Mouse (Mus musculus) spleen, adult 12 weeks (tissue): Measurements from ENCODE around the gene Srsf3.
"Not testable (repeated sequence)": the region's sequence is repeated elsewhere in the genome, so short reads cannot be mapped to it uniquely, and the experiment has no call there.

ENCODE experiments used
- DNase-seq: peaks from one replicate; pipeline ENCODE4 v3.0.0; 2022; ENCODE audit warnings: low spot score

Srsf3 gene

DNA sequence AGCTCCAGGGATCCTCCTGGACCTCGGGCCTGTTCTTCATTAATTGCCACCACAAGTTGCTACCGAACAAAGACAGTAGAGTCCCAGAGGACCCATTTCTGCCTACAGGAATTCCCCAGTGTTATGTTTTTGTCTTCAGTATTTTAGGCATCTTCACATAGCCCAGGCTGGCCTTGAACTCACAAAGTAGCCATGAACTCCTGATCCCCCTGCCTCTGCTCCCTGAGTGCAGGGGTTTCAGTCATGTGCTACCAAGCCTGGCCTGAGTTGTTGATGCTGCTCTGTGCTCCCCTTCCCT lies 31.5 kb downstream of the Srsf3 start:
- DNase-seq: no peak

DNA sequence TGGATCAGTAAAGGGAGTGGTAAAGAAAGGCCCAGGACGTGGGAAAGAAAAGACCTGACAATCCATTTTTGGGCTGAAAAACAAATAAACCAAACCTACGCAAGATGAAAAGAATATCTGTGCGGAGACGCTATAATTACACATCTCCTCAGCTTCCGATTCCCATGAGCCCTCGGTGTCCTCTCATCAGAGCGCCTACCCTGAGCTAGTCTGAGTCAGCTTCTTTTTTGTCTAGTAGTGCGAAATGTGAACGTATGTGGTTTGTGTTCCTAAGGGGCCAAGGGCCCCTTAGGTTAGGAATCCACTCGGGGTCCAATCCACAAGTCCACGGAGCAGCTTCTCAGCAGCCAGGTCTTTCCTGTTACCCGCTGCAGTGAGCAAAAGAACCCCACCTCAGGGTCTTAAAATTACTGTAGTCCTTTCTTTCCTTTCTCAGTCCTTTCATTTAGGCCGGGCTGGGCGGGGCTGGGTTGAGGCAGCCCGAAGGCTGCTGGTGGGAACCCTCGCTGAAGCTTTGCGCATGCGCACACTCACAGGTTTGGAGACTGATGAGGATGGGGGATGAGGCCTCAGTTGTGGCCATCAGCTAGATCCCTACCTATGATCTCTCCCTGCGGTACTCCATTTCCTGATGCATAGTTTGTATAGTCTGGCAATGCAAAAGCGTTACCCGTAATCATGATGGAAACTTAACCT lies 33.0 kb downstream of the Srsf3 start:
- no peak for DNase-seq

DNA sequence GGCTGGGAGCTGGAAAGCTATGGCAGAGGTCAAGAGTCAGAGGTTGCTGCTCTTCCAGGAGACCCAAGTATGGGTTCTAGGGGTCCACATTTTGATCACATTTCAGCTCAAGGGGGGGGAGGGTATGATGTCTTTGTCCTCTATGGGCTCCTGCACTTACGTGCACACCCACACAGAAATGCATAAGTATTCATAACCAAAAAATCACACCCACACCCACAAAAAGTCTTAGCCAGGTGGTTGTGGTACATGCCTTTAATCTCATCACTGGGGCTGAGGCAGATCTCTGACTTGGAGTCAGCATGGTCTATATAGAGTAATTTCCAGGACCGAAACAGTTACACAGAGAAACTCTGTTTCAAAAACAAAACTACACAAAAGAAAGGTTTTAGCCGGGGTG lies 33.5 kb downstream of the Srsf3 start:
- DNase-seq: no peak

DNA sequence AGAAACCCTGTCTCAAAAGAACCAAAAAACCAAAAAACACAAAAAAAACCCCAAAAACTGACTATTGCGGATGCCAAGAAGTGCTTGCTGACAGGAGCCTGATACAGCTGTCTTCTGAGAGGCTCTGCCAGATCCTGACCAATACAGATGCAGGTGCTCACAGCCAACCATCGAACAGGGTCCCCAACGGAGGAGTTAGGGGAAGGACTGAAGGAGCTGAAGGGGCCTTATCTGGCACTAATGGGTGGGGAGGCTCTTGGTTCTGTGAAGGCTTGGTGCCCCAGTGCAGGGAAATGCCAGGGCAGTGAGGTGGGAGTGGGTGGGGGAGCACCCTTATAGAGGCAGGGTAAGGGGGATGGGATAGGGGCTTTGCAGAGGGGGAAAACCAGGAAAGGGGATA lies 35.0 kb downstream of the Srsf3 start:
- not testable (repeated sequence) for DNase-seq

DNA sequence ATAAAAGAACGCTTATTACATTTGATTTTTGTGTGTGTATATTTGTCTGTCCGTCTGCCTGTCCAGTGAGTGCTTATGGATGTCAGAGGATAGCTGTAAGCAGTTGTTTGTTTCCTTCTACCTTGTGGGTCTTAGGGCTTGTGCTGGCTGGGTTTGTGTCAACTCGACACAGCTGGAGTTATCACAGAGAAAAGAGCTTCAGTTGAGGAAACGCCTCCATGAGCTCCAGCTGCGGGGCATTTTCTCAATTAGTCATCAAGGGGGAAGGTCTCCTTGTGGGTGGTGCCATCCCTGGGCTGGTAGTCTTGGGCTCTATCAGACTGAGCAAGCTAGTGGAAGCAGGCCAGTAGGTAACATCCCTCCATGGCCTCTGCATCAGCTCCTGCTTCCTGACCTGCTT lies 35.4 kb downstream of the Srsf3 start:
- DNase-seq: no peak

DNA sequence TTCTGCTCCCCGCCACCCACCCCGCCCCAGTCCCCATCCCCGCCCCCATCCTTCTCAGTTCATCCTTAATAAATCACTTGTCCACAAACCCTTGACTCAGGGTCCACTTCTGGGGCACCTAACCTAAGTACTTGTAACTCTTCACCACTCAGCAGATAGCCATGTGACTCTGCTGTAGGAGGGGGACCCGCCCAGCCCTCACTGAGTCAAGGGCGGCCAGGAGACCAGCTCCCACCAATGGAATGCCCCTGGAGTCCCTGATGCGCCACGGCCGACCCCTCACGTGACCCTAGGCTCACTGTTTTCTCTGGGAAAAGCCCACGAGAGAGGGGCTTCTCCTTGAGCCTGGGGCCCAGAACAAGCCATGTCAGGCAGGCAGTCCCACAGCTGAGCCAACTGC lies 36.6 kb downstream of the Srsf3 start:
- DNase-seq: no peak

DNA sequence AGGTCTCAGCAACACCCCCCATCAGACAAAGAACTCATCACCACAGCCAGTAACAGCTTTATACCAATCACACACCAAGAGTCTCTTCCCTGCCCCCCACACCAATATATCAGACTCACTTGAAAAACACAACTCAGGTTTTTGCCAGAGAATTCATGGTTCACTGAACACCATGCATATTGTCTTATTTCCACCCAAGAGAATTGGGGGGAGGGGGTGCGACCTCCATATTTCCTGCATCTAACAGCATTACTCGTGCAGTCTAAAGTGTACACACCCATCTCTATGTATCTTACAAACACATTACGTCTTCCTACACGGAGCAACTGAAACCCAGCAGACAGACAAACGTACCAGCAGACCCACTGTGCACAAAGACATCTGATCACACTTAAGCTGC lies 39.4 kb downstream of the Srsf3 start:
- DNase-seq: no peak

DNA sequence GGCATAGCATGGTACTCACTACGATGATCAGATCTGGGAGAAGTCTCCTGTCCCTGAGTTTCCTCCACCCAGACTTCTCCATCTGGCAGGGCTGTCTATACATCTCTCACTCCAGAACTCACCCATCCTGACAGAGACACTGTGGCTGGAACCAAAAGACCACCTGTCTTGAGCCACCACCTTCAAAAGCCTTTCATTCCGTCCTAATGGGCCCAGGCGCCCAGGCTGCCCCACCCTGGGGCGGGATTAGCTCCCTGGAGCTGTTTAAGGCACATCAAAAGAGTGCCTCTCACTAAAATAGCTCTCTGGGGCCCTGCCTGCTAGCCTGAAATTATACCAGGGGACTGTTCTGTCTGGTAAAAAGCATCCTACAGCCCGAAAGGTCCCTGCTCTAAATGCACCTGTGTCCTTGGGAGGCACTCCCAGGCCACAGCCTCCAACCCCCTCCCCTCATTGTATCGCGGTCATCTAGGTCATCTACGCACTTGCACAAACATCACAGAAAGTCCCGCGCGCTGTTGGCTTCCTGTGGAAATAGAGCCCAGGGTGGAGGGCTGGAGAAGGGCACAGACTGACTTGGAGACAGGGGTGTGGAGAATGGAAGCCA lies 40.4 kb downstream of the Srsf3 start:
- no peak for DNase-seq

DNA sequence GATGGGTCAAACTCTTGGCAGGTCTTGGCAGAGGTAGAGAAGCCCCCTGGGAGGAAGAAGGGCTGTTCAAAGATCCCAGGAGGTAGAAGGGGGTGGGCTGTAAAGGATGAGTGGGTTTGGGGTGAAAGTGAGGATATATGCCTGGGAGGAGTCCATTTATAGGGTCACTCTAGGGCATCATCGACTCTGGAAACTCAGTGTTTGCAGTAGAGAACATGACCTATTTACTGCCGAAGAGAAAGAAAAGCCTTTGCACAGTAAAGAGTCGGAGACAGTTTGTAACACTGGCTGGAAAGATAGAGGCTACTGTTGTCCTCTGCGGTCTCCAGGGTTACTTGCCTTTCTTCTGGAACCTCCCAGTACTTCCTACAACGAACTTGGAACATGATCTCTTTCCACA lies 40.9 kb downstream of the Srsf3 start:
- DNase-seq: no peak

DNA sequence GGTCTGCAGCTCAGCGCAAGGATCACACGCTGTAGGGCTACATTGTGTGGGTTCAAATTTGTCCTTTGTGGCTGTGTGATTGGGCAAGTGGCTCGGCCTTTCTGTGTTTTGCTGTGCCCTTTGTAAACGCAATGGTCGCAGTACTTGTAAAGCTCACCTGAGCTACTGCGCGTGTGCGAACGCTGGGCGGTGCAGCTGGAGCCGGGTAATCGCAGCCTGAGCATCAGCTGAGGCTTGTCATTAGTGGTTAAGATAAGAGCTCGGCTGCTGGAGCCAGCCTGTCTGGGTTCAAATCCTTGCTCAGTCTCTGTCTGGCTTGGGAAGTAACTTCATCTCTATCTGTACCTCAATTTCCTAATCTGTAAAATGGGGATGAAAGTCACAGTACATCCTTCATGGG lies 41.7 kb downstream of the Srsf3 start:
- no peak for DNase-seq

DNA sequence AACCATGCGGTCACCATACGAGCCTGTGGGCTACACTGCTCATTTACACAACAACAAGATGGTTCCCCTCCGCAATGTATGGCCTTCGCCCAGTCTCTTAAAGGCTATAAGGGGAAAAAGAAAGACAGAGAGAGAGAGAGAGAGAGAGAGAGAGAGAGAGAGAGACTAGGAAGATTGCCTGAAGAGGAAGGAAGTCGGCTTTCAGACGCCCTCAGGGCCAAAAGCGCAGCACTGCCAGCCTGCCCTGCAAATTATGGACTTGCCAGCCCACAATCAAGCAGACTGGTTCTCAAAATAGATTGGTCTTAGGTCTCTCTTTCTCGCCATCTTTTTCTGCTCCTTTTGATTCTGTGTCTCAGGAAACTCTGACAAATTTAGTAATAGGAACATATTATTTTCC lies 43.8 kb downstream of the Srsf3 start:
- no peak for DNase-seq

DNA sequence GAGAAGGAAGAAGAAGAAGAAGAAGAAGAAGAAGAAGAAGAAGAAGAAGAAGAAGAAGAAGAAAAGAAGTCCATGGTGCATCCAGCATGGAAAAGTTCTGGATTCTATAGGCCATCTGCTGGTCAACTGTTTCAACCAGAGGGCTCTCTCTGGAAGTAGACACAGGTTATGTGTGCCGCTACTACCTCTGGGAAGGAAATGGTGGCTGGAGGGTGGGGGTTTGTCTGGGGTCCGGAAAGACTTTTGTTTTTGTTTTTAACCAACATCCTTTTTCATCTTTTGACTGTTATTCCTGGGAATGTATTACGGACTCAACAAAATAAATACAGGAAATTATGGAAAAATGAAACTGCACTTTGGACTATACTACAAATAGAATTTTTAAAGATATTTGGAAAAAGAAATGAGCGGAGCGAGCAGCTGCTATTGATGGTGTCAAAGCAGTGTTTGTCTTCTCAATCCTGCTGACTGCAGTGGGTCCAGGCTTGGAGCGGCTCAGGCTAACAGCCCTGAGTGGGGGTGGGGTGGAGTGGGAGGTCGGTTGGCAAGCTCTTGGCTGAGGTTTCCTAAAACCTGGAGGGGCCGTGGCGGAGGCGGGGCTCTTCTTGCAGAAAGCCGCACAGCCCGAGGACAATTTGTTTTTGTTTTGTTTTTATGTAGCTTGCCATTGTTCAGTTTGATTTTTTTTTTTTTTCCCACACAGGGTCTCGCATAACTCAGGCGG lies 45.5 kb downstream of the Srsf3 start:
- no peak for DNase-seq

DNA sequence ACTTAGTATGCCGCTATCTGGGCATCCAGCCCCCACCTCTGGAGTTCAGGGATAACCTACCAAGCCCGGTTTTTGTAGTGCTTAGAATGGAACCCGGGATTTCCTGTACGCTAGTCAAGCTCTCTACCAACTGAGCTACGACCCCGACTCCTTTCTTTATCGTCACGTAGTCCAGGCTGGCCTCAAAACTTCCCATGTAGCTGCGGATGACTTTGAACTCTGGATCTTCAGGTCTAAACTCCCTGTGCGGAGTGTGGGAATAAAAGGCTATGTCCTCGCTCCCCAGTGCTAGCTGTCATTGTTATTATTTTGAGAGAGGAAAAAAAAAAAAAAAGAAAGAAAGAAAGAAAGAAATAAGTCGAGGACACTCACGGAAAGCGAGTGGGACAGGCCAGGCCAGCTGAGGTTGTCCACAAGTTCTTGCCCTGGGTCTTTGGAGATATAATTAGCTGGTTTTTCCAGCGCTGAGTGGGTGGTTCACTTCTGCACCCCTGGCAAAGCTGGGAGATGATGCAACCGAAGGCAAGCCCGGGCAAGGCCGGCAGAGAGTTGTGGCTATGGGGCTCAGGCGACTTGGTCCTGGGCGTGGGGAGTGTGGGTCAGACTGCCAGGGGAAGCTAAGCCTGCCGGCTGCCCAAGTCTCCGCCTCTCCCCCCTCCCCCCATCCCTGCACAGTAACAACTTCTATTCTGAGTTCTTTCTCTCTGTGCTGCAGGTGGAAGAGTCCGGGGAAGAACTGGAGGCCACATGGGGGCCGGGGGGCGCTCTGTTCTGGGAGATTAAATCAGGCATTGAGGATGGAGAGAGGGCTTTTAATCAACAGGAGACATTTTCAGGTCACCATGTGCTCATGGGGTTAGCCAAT lies 46.3 kb downstream of the Srsf3 start:
- no peak for DNase-seq

DNA sequence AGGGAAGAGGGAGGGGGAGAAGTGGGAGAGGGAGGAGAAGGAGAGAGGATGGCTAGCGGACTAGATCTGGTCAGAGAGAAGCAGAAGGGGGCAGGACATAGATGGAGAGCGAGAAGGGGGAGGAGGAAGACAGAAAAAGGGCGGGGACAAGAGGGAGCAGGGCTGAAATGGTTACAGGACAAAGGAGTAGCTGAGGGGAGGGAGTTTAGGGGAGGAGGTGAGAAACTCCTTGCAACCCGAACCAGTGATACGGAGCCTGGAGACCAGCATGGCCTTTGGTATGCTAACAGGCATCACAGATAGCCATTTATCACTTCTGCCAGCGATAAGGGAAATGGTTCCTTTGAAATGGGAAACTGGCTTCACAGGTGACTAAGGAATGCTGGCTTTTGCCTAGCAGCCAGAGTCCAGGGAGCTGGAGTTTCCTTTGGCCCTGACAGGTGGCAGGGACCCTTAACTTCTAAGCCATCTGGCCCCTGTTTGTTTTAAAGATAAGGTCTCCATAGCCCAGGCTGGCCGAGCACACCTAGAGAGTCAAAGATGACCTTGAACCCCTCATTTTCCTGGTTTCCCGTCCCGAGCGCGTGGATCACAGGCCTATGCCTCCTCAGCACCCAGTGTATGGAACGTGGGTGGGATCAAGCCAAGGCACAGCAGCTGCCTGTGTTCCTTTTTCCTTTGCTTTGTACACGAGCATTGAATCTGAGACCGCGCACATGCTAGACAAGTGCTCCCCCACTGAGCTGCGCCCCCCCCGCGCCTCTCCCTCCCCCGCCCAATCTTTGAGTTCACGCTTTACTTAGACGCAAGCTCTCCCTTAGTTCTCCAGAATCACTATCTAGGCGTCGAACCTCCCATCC lies 48.6 kb downstream of the Srsf3 start:
- DNase-seq: no peak

DNA sequence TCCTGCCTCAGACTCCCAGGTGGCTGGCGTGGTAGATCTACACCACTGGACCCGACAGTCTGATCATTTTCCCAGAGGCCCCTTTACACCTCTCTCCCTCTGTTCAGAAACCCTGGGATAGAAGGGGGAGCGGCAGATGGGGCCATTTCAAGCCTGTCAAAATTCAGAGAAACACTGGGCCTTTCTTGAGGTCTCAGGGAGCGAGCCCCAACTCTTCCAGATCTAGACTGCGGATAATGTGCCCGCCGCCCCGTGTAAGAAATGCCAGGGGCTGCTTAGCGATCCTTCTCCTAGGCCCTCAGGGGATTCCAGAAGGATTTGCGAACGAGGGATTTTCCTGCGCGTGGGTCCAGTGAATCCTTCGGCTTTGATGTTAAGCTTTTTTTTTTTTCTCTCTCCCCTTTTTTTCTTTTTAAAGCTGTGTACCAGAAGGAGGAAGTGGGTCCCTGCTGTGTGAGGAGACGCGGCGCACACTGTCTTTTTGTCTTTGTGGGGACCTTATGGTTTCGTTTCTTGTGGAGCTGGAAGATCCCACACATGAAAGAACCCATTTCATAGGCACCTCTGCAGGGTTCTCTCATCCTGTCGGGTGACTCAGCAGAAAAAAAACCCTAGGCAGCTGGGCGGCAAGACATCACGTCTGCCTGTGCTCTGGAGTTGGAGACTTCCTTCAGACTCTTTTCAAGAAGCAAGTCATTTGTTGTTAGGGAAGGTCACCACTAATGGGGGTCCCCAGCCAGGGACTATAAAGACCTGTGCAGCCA lies 49.4 kb downstream of the Srsf3 start:
- no peak for DNase-seq

DNA sequence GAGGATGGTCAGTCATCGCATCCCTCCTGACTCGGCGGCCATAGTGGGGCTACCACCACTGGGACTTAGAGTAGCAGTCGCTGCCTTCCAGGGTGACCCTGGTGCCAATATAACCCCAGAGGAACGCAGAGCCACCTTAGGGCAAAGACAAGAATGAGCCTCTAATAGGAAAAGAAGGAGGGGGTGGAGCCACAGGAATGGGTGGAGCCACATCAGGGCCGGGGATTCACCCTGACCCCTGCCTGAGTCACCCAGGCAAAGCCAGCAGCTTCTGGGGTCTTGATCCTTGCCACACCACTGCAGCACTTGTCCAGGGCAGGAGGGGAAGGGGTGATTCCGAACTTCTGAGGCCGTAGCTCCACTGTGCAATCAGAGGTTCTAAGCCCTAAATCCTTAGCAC lies 51.2 kb downstream of the Srsf3 start:
- DNase-seq: no peak

DNA sequence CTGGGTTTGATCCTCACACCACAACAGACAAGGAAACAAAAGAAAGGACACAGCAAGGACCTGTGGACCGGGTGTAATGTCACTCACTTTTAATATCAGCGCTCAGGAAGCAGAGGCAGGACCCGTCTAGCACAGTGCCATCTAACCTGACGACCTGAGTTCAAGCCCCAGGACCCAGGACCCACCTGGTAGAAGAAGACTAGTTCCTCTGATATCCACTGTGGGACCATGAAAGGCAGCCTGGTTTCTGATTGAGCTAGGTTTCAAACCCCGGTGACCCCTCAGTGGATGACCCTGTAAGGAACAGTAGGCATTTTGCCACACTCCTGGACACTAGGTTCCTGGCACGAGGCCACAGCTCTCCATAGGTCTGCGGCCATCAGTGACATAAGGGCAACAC lies 52.2 kb downstream of the Srsf3 start:
- no peak for DNase-seq

DNA sequence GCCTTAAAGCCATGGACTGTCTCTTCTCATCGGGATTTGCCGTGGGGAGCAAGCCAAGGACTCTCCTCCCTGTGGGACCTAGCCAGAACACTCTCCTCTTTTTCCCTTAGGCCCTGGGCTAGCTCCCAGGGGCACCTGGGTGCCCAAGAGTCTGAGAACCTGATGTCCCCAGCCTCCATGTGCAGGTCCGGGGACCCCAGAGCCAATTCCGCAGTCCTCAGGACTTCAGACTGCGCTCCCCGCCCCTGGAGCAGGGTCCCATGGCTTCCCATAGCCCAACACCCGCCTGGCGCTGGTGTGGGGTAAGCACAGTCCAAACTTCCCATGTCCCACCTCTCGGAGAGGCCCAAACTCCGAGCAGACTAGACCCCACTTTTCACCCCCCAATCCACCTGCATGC lies 52.8 kb downstream of the Srsf3 start:
- no peak for DNase-seq

DNA sequence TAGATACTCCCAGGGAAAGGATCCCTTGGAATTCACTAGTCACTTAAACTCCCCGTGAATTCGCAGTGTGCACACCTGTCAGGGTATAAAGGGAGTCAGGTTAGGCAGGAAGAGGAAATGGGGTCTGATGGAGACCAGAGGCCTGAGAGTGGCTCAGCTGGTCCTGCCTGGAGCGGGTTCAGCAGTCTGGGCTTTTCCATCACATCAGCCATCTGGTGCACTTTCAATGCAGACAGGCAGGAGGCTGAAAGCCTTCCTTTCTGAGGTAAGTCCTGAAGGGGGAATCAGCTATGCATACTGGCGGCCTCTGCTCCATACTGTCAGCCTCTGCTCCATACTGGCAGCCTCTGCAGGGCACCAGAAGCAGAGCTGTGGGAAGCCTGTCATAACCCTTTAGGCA lies 54.5 kb downstream of the Srsf3 start:
- DNase-seq: no peak

DNA sequence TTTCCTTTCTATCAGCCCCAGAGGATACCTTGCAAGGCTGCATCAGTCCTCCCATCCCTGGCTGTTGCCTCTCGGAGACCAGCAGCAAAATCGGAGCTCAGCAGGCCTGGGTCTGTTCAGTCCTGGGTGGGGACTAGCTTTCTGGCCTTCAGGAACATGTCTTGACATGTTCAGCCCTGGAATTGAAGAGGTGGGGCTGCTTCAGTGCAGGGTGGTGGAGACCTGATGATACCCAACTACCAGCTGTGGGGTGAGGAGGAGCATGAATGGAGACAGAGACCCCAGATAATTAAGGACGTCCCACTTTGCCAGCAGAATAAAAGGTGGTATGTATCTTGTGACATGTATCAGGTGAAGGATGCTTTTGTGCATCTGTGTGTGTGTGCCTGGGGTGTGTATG lies 58.3 kb downstream of the Srsf3 start, which contains the start of gene Cdkn1a:
Cdkn1a (plus strand) TSS at position 201 of the 400 bp plus-strand sequence.
- no peak for DNase-seq

DNA sequence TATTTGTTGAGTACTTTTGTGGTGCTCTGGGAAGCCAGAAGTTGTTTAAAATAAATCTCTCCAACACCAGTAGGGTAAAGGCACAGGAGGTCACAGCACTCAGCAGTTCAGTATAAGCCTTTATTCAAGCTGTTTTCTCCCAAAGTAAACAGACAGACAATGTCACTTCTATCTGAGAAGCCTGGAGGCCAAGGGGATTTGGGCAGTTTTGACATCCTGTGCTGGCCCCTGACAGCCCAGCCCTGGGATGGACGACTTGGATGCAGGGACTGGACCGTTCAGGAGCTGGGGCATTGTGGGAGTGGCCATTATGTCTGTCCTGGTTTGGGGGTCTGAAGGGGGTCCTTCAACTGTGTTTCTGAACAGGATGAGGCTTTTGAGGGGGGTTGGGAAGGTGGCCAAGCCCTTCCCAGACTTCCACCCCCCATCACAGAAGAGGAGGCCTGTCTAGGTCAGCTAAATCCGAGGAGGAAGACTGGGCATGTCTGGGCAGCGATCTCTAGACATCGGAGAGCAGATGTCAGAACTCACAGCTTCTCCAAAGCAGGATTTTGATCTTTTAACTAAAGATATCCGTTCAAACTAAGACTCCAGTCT lies 59.0 kb downstream of the Srsf3 start:
- no peak for DNase-seq
